Mouse (Mus musculus) left cerebral cortex, postnatal 25 days (tissue): ENCODE results near the gene Cherp. TPM values are rescaled to one million over a fixed set of nuclear protein-coding genes. Genes with fewer than 3 reads are reported as not detected.

Source experiments
- DNase-seq, 2 experiments: peaks; one replicate each; pipeline ENCODE4 v3.0.0; 2022; ENCODE audit warnings: low spot score in 2 of 2, mixed read lengths in 1 of 2
- intact Hi-C: fragments of 180-260 bp; cut with DNase I; formaldehyde crosslinking; loops from one replicate; pipeline ENCODE4 v1.15.1; 2025
- total RNA-seq, 2 experiments: library from RNA; stranded (reverse); gene quantifications; 2 replicates each; pipeline ENCODE4 v1.2.3; 2021

Cherp gene
- total RNA-seq: 10 to 100 TPM; 66.5 to 68.6 TPM

DNA sequence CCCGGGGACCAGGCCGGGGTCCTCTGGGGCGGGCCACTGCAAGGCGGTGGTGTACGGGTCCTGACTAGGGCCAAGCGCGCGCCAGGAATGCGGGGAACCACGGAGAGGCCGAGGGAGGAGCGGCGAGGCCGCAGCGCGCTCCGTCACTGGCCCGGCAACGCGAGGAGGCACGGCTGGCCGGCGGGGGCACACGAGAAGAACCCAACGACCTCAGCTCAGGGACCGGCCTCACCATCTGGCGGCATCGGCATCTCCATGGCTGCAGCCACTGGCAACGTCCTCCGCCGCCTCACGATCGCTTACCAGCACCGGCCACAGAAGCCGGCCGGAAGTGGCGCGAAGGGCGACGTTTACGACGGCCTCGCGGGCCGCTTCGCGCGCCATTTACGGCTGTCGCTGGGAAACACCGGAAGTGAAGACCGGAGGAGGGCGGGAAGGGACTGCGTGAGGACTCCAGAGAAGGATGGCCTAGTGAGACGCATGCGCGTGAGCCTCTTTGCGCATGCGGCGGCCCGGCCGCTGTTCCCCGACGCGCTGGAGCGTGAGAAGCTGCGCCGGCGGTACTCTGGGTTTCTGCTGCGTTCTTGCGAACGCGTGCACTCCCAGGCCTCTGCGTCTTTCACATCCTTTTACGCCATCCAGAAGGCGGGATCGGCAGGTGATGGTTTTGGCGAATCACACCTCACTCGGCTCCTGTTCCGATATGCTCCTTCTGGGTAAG lies at the start of gene Cherp:
TSS of gene Cherp (minus strand) at position 401 of the 721 bp plus-strand sequence.
- intact Hi-C loops: loop anchor here (5.0 kb wide), 1 partner anchor 72 kb away; the partner anchor contains the start of gene Med26
- DNase-seq: peak; percentile 98 to 99

DNA sequence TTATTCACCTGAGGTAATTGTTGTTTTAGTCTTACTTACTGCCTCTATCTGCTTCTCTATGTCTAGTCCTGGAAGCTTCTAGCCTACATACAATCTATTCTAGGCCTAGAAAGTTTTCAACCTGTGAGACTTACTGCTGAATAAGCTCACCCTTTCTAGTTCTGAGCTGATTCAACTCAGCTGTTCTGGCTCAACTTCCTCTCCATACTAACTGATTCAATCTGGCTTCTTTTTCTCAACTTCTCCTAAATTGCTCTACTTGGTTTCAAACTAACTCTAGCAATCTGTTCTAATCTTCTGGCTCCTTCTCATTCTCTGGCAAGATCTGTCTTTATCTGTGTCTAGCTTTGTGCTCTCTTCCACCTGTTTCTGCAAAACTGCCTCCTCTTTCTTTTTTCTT lies 46.9 kb upstream of the Cherp start:
- intact Hi-C loops: no loop called here
- no peak for DNase-seq

DNA sequence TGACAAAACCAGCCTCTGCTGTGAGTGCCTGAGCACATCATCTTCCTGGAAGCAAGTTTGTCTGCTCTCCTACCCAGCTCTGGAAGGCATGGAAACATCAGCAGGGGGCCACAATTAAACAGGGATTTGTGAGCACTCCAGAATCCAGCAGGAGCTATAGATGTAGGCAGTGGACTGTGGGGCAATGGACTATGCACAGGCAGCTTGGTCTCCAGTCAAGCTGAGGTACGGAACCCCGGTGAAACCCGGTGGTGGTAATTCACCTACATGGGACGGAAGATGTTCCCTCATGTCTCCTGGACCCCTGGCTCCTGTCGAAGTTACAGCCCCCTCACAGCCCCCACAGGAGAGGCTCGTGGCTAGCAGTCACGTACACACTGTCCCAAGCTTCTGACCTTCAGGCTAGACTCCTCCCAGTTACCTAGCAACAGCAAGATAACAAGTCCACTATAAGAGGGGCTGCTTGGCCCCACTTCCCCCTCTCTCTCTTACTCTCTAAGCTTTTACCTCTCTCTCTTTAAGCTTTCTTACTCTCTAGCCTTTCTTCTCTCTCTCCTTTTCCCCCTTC lies 42.5 kb upstream of the Cherp start:
- no peak for DNase-seq
- intact Hi-C loops: no loop called here

DNA sequence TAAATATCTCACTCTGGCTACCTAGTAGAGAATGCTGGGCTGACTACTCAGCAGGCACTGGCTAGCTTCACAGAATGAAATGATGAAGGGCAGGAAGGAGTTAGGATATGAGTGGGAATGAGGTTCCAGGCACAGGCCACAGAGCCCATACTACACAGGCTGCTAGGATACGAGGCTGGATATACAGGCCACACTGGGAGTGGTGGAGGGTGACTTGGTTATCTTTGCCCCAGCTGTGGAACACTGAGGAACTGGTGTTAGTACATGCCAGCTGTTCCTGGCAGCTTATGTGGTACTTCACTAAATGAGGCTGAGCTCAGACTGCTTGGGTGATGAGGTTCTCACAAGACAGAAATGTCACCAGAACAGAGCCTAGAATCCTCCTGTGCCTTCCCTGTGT lies 38.1 kb upstream of the Cherp start:
- intact Hi-C loops: no loop called here

DNA sequence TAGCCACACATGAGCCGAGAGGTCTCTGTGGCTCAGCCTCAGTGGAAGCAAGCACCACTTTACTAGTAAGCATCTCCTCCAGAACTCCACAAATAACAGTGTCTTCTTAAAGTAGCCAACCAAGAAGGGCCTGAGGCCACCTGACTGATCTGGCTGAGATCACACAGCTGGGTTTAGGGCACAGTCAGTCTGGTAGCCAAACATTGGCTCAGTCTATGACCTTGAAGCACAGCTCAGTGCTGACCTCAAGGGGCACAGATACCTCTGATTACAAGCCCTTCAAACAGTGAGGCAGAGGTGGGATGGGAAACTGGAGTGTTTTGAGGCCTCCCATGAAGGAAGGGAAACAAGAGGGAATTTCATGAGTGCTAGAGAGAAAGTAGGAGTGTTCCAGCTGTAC lies 37.6 kb upstream of the Cherp start:
- DNase-seq: no peak
- intact Hi-C loops: no loop called here

More for the DNA sequence above, 38.1 kb upstream of the Cherp start:
- DNase-seq: no peak

DNA sequence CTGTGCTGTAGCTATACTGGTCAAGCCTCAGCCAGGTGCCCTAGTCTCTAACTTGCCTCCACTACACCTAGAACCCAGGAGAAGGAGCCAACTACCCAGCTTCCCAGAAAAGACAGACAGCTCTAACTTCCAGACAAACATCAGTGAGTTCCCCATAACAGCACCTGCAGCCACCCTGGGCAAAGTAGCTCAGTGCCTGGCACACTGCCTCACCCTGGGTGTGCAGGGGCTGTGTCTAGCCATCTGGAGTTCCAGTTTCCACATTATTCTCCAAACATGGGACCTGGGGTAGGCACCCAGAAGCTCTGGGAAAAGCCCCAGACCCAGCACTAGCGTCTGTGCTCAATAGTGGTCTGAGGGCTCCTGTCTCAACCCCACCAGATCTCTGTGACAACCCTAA lies 32.5 kb upstream of the Cherp start:
- intact Hi-C loops: no loop called here
- no peak for DNase-seq

DNA sequence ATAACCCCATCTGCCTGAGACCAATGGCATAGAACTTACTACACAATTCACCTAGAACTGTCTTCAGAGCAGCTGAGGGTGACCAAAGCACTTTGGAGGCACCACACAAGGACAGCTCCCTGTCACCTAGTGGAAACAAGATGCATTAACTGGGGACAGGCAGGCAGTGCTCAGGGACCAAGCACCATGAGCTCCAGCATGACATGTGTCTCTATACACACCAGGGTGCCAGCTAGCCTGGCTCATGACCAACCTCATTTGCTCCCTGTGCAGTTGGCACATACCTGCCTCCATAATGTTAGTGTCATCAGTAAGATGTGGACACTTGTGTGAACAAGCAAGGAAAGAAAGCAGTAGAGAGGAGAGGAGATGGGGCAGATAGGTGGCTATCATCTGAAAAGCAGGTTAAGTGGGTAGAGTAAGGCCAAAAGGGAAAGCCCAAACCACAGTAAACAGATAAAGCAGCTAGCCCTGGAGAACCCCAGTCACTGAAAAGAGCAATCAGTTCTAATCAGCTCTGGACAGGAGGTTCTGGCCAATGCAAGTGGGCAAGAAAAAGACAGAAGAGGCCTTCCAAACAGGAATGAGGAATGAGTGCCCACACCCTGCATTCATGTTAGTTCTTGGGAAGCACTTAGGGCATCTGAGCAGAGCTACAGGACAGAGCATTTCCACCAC lies 29.8 kb upstream of the Cherp start:
- no peak for DNase-seq
- intact Hi-C loops: no loop called here

DNA sequence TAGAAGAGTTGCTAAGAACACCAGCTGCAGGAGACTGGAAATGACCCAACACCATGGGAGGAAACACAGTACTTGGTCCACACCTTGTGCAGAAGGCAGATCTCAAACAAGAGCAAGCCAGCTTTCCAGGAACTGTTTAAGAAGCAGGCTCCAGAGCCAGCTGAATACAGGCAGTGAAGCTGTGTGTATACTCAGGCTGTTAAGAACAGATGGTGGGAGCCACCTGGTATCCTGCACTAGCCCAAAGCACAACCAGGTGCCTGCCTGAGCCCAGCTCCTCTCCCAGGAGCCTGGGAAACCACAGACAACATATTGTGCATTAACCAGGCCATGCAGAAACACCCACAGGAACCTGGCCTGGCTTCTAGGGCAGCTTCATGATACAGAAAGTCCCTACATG lies 29.1 kb upstream of the Cherp start:
- intact Hi-C loops: no loop called here
- DNase-seq: peak; percentile 47 to 76

DNA sequence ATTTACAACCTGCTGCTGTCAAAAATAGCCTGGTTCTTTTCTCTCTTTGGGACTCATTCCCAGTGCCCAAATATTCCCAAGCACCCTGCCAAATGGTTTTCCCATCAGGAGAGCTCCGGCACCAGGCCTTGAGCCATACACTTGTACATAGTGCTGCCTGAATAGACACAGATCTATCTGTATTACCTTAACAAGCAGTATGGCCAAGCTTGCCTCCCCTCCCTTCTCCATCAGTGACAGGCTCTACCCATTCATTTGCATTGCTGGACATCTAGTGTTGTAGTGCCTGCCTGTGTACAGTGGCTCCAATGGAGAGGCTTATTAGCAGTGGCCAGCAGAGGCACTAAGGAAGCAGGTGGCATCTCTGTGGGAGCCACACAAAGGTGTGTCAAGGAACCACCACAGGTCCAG lies 25.5 kb upstream of the Cherp start:
- intact Hi-C loops: no loop called here
- DNase-seq: no peak

DNA sequence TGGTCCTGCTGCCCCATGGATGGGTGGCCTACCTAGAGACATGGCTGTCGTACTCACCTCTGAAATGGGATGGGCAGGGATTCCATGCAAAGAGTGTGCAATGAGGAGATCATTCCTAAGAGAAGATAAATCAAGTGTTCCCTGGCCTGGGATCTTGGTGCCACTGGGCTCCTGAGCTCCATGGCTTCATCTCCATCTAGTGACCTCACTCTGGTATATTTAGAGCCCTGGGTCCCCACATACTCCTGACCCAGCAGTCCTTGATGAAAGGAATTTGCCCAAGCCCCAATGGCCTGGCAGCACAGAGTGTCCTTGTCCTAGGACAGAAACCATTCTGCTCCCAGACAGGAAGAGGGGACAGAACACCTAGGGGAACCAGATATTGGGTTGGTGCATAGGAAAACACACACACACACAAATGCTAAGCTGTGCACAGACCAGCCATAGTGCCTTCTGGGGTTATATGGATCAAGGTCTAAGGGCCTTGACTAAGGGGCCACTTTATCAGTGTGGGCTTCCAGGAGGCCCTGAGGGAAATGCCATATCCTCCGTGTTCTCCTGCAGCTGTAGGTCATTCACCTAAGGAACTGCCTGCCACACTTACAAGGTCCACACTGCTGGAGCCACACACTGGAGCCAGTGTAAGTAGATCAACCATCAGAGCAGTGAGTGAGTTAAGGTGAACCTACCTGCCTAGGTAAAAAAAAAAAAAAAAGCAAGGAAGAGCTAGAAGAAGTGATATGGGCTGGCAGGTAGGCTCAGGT lies 24.7 kb upstream of the Cherp start:
- intact Hi-C loops: no loop called here
- no peak for DNase-seq

DNA sequence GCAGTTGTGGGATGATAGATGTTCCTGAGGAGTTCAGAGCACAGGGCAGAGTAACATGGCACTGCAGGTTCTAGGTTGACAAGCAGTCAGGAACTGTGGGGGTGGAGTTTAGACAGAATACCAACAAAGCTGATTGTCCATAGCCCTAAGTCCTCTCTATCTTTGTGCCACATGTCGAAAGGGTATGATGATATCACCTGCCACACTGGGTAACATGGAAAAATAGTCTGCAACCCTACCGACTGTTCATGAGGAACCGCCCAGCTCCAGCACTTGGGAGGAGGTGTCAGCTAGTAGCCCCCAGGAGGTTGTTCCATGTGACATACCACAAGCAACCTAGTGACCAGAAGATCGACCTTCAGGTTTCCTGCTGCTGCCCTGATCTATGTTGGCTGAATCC lies 23.5 kb upstream of the Cherp start:
- intact Hi-C loops: no loop called here
- DNase-seq: no peak

DNA sequence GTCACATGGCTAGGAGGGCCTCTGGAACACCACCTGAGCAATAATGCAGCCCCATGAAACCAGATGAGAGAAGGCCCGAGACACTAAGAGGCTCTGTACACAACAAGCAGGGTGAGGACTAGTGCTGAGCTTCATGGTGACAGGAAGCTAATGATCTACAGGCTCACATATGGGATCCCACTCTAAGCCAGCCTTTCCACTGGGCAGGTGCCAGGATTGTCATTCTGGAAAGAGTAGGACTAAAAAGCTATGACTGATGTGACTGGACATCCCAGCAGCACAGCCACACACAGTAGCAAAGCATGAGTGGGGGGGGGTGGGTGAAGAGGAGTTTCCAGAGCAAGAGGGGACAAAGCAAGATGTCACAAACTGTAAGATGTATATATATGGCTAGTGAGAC lies 22.9 kb upstream of the Cherp start:
- DNase-seq: no peak

DNA sequence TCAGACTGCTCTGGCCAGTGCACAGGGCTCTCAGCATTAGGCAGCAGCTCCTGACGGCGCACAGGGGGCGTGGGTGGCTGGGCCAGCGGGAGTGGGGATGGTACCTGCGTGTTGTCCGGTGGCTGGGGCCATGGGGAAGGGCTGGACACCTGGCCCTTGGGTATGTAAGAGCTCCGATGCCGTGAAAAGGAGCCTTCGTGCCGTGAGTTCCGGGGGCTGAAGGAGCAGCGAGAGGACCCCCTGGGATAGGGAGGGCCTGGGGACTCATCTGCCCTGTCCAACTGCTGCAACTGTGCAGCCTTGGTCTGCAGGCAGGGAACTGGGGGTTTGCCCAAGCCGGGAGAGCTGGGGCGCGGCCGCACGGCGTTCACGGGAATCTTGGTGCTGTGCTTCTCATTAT lies 21.2 kb upstream of the Cherp start:
- intact Hi-C loops: no loop called here
- no peak for DNase-seq

More for the DNA sequence above, 22.9 kb upstream of the Cherp start:
- intact Hi-C loops: no loop called here

DNA sequence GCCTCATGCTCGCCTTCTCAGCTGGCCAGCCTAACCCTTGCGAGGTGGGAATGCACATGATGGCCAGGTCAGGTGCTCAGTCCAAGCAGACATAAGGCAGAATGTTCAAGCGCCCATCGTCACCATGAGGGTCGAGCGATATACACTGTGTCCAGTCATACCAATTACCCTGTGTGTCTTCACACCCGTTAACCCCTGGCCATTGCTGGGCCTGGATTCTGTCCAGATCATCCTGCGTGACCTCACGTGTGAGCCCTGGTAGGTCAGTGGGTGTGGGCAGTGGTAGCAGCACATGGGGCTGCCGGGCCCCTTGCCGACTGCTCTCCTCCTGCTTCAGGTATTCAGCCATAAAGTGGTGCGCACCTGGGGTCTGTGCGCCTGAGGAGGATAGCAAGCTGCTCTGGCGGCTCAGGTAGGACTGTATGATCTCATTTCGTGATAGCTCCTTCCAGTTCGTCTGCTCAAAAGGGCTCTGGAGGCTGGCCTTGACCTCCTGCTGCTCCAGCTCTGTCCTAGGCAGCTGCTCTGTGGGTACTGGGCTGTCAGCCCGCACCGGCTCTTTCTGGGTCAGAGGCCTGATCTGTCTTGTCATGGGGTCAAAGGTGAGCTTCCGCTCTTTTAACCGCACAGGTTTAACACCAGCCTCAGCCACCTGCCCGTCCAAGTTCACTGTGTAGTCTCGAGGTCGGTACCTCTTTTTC lies 20.5 kb upstream of the Cherp start:
- no peak for DNase-seq
- intact Hi-C loops: loop anchor here (1.0 kb wide), 1 partner anchor 50 kb away; no protein-coding TSS in a partner anchor

DNA sequence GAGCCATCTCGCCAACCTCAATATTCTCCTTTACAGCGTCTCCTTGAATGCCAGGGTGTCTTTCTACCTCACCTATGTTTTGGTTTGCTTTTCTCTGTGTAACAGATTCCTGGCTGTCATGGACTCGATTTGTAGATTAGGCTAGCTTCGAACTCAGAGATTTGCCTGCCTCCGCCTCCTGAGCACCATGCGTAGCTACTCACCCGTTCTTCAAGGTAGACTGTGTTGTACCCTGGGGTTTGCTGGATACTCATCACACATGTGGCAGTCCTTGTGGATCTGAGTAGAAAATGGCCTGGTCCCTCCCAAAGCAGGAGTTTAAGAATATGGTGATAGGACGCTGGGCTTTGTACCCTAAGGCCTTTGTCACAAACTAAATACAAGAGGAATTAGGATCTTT lies 18.4 kb upstream of the Cherp start:
- no peak for DNase-seq
- intact Hi-C loops: no loop called here

DNA sequence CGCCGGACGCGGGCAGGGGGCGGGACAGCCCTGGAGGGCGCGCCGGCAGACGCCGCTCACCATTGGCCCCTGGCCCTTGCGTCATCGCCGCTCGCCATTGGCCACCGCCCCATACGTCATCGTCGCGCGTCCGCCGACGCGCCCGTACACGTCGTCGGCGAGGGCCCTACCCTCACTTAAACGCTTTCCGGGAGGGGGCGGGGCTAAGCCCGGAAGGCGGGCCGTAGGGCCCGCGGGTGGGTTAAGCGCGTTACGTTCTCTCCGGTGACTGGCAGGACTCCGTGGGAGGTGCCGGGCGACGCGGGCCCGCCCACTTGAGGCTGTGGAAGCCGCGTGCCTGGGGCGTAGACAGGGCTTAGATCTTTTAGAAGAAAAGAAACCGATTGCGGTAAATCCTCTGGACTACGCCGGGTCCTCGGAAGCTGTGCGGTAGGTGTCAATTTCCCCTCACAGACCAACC lies 17.6 kb upstream of the Cherp start:
- intact Hi-C loops: loop anchor here (1.0 kb wide), 1 partner anchor 56 kb away; the partner anchor contains the start of gene Med26

DNA sequence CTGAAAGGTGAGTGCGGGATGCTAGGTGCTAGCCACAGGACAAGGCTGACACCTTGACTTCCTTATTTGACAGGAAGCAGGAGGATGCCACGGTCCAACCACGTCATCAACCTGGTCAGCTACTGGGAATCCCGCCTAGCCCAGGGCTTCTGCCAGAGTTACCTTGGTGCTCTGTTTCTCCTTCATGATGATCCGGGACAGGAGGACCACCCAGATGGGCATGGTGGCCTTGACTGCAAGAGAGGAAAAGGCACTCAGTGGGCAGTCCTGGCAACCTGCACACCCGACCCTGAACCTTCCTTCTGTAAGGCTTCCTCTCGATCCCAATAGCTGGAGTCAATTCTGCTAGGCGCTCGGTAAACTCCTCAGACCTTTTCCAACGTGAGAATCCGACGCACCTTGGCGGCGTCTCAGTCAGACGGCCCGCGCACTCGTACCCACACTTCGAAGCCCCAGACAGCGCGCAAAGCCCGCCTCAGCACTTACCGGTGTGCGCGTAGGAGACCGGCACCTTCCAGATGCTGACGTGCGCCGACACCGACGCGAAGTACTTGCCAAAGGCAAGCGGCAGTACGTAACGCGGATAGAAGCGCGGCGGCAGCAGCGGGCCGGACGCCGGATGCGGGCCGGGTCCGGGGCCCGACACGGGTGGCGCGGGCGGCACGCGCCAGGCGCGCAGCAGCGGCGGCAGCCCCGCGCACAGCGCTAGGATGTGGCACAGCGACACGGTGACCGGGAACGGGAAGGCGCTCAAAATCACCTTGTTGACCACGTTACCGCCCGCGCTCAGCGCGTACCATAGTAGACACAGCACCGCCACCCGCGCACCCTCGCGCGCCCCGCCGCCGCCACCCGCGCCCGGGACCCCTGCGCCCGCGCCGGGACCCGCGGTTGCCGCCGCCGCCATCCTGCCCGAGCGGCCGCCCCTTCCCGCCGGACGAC lies 16.9 kb upstream of the Cherp start, which contains the start of gene Slc35e1:
TSS of gene Slc35e1 (minus strand) at position 935 of the 942 bp plus-strand sequence.
- intact Hi-C loops: loop anchor here (1.0 kb wide), 1 partner anchor 56 kb away; the partner anchor contains the start of gene Med26
- DNase-seq: peak; percentile 52 to 54

More for the DNA sequence above, 17.6 kb upstream of the Cherp start:
- DNase-seq: peak; percentile 99 to 100

DNA sequence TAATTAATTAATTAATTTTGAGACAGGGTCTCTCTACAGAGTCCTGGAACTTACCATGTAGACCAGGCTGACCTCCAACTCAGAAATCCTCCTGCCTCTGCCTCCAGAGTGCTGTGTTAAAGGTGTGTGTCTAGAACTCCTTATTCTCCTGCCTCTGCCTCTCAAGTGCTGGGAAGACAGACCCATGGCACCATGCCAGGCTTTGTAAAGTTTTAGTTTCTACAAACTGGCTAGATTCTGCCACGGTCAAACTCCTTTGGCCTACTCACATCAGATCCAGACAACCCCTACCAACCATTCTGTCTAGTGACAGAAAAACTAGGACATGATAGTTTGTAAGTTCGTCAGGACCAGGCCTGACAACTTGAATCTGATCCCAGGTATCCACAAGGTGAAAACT lies 16.0 kb upstream of the Cherp start:
- no peak for DNase-seq
- intact Hi-C loops: no loop called here
